Mouse (Mus musculus) adrenal gland, adult 8-10 months (tissue): ENCODE data around the gene B230307C23Rik. TPM values are rescaled to one million over a fixed set of nuclear protein-coding genes. Genes with fewer than 3 reads are reported as not detected.
"Not testable (repeated sequence)": the region's sequence is repeated elsewhere in the genome, so short reads cannot be mapped to it uniquely, and the experiment has no call there.

Experiments
- DNase-seq: peaks from one replicate; pipeline ENCODE4 v3.0.0; 2022
- total RNA-seq, 4 experiments: library from RNA; stranded (reverse); gene quantifications; 2 replicates each; pipeline ENCODE4 v1.2.4; 2022

The B230307C23Rik gene
- total RNA-seq, 4 experiments from 2014 or later = 44.5 to 64.9 (median 50.7) TPM

- no peak for DNase-seq
Observed at GRCm38 (mm10) chr16:98022081-98022480, 25.0 kb downstream of the B230307C23Rik start.

- DNase-seq = no peak
Observed at GRCm38 (mm10) chr16:98022657-98023345, 25.7 kb downstream of the B230307C23Rik start.

GRCm38 (mm10) chr16:98026186-98026585, 29.1 kb downstream of the B230307C23Rik start:
- DNase-seq = not testable (repeated sequence)

GRCm38 (mm10) chr16:98034971-98035370, 37.9 kb downstream of the B230307C23Rik start:
- DNase-seq = not testable (repeated sequence)

- no peak for DNase-seq
Observed at GRCm38 (mm10) chr16:98041676-98042075, 44.6 kb downstream of the B230307C23Rik start.

- not testable (repeated sequence) for DNase-seq
Observed at GRCm38 (mm10) chr16:98079382-98079781, 82.3 kb downstream of the B230307C23Rik start.

GRCm38 (mm10) chr16:98081140-98081539, 84.0 kb downstream of the B230307C23Rik start:
- DNase-seq = not testable (repeated sequence)

Other genes with a start within 250 kb of the B230307C23Rik start
- 1 to 10 TPM; 2.0 to 2.5 (median 2.2) TPM for gene Ripk4, start 233.5 kb upstream of the B230307C23Rik start, total RNA-seq
- gene Prdm15, start 145.5 kb upstream of the B230307C23Rik start, total RNA-seq = 10 to 100 TPM in 3 of 4 experiments, 1 to 10 TPM in 1; 8.8 to 17.4 (median 16.7) TPM
- gene C2cd2, start 34.7 kb upstream of the B230307C23Rik start, total RNA-seq = 10 to 100 TPM; 15.2 to 23.5 (median 20.8) TPM
- 10 to 100 TPM; 28.3 to 48.0 (median 36.4) TPM for gene Zbtb21, start 34.7 kb upstream of the B230307C23Rik start, total RNA-seq
- 10 to 100 TPM in 1 of 4 experiments, 1 to 10 TPM in 3; 7.7 to 13.7 (median 9.3) TPM for gene A630089N07Rik, start 85.1 kb downstream of the B230307C23Rik start, total RNA-seq